Mouse (Mus musculus): Measurements from ENCODE around the gene Cope.

The Cope gene

DNA sequence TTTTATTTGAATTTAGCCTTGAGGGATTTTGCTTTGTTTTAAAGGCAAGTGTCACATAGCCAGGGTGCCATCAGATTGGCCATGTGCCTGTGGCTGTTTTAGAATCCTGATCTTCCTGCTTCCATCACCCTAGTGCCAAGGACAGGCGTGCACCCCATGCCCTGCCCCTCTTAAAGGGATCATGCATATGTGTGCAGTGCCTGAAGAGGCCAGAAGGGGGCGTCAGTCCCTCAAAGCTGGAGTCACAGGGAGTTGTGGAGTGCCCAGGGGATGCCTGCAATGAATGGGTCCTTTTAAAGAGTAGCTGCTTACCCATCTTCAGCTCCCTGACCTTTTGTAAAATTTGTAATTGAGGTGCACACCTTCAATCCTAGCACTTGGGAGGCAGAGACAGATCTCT lies 7.0 kb downstream of the Cope start:
- DNase-seq (ENCODE audit: low read depth, low spot score) = peak; percentile 36

DNA sequence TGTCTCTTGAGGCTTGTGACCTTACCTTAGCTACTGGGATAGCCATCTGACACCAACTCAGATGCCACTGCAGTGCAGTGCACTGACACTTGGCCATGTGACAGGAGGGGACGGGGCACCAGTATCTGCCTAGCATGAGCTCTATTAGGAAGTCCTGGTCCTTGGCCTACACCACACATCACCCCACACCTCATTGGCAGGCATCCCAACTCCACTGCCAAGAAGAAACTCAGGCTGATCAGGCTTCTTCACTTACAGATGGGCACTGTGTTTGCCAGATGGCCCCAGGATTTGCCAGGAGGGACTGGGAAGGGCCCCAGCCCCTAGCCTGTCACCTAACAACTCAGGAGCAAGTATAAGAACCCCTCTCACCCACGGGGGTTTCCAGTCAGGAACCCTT lies 11.1 kb downstream of the Cope start:
- DNase-seq (ENCODE audit: low read depth, low spot score) = no peak

DNA sequence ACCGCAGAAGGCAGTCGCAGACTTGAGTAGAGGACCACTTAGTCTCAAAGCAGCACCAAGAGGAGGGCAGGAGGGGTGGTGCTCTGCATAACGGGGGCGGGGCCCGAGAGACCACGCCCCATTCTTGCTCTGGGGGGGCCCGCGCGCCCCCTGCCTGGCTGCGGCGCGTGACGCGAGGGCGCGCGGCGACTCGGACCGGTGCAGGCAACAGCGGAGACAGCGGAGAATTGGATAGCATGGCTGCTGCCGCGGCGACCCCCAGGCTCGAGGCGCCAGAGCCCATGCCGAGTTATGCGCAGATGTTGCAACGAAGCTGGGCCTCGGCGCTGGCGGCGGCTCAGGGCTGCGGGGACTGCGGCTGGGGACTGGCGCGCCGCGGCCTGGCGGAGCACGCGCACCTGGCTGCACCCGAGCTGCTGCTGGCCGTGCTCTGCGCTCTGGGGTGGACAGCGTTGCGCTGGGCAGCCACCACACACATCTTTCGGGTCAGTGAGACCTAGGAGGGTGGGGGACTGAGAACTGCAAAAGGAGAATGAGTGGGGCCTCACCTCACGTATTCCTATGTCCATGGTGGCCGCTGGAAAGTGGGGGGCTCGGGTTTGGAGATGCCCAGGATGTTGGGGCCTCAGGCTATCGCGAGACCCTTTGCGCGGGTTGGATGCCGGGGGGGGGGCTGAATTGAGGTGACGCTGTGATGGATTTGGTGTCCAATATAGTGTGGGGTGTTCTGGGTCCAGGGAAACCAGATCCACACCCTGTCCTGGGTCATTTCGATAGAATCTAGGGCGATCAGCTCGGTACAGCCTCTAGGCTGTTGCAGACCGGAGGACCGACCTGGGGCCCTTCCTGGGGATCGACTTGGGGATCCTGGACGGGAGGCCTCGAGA lies 13.5 kb downstream of the Cope start, which contains the start of gene Cers1:
Cers1 (plus strand) TSS at position 152 of the 887 bp plus-strand sequence.
- peak; percentile 88 for DNase-seq (ENCODE audit: low read depth, low spot score)

DNA sequence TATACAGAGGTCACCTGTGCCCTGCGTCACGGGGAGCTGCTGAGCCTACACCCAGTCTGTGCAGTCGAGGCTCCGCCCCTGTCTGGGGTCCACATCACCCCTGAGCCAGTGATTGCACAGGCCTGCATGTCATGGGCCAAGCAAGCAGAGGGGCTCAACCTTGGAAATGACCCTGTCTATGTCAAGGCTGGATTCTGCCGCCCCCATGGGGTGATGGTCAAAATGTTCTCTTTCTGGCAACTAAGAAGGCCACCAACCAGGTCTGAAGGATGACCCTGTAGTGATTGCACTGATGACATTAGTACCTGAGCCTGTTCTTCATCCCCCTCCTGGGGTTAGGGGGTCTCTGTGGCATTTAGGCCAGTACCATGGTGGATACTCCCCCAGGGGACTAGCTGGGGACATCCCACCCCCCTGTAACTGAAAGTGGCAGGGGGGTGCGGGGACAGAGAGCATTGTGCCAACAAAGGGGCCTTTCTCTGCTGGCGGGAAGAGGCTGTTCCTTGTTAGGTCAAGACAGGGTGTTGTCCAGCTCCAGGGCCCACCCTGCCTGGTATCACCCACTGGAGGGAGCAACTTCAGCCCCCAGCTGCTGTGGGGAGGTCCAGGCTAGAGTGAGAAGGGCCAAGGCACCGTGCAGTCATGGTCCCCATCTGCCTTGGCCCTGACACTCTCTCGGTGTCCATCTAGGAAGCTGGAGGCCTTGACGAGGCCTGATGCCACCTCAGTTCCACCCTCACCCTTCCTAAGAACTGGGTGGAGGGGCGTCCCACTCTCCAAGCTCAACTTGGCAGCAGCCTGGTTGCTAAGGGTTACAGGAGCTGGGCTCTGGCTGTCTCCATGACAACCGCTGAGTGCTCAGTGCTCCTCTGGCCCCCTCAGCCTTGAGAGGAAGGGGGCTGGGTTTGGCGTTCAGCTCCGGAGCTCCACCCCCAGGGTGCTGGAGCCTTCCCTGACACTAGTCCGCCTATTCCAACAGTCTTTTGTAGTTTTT lies 14.5 kb downstream of the Cope start:
- DNase-seq (ENCODE audit: low read depth, low spot score) = peak; percentile 97

DNA sequence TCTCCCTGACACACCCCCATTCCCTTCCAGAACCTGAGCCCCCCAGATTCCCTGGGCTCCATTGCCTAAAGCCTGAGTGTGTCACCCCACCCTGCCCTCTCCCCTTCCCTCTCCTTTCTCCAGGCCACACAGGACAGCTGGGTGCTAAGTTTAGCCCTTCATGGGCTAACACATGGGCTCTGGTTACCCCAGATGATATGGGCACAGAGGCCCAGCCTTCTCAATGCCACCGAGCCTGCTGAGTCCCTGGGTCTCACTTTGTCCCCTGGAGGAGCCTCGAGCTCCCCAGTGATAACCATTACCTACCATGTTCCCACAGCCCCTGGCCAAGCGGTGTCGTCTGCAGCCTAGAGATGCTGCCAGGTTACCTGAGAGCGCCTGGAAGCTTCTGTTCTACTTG lies 15.6 kb downstream of the Cope start:
- no peak for DNase-seq (ENCODE audit: low read depth, low spot score)

DNA sequence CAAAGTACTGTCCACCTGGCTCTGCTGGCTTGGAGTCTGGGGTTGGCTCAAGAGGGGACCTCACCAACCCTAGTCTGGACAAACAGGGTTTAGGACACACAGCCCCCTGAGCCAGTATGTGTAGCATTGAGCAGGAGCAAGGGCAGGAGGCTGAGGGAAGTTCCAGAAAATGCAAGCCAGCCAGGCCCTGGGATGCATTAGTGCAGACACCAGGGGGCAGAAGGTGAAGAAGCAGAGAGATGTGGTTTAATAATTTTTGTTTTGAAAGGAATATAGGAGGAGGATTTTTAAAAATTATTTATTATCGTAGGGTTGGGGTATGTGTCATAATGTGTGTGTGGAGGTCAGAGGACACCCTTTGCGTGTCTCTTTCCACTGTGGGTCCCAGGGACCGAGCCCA lies 21.4 kb downstream of the Cope start:
- no peak for DNase-seq (ENCODE audit: low read depth, low spot score)

DNA sequence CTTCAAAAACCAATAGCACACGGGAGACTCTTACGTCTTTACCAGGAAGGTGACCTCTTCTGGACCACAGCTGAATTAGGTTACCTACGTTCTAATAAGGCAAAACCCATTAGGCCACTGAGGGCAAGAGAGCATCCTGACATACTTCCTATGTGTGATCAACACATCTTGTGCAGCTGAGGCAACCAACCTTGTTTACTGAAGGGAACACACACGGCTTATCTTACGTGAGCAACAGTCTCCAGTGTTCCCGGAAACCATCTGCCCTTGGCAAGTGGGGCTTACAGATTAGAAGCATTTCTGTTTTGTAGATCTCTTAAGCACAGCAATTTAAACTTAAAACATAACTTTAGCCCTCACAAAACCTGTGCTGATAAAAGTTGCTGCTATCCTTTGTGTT lies 25.2 kb downstream of the Cope start:
- peak; percentile 39 for DNase-seq (ENCODE audit: low read depth, low spot score)

DNA sequence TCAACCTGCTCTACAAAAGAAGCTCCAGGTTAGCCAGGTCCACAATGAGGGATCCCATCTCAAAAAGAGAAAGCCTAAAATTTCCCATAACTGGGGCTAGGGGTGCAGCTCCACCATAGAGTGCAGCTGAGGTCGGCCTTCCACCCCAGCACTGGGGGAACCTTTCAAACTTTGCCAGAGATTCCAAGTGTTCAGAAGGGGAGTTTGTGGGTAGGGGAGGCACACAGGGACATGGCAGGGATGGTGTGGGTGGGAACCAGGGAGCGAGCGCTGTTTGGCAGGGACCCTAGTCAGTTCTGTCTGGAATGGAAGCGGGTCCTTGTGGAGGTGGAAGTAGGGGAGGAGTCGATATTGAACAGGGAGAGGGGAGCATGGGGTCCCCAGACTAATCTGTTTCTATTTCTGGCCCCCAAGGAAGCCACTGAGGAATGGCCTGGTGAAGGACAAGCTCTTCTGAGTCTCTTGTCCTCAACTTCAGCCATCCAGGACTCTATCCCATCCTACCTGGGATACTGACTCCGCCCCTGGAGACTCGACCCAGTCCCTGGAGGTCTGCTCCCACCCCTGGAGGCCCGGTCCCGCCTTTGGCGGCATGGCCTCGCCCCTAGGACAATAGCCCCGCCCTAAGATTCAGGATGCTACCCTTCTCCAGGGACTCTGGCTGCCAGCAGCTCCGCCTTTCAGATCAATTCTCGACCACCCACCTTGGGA lies 27.0 kb downstream of the Cope start, which contains the start of gene Gdf1:
Gdf1 (plus strand) TSS at position 694 of the 711 bp plus-strand sequence.
- peak; percentile 51 for DNase-seq (ENCODE audit: low read depth, low spot score)

DNA sequence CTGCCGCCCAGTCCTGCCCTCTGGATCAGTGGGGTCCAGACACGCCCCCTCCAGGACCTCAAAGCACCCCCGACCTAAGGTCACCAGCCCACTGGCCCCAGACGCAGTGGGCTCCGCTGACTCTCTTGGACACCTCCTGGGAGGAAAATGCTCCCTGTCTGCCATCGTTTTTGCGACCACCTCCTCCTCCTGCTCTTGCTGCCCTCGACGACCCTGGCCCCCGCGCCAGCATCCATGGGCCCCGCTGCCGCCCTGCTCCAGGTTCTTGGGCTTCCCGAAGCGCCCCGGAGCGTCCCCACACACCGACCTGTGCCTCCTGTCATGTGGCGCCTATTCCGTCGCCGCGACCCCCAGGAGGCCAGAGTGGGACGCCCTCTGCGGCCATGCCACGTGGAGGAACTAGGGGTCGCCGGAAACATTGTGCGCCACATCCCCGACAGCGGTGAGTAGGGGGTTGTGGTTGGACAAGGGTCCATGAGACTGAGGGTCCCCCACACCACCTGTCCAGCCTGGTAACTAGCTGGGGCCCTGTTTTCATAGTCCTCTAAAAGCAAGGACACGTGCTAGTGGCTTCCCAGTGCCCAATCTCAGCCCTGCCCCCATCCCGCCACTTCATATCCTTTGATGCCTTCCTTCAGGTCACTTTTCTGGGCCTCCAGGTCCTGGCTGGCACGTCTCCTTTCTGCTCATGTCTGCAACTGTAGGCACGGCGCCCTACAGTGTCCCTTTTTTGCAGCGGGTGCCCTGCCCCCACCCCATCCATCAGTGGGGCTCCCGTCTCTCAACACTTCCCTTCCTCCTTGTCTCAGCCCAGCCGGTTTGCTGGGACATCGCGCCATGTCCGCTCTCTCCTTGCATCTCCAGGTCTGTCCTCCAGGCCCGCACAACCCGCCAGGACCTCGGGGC lies 27.8 kb downstream of the Cope start:
- DNase-seq (ENCODE audit: low read depth, low spot score) = no peak

DNA sequence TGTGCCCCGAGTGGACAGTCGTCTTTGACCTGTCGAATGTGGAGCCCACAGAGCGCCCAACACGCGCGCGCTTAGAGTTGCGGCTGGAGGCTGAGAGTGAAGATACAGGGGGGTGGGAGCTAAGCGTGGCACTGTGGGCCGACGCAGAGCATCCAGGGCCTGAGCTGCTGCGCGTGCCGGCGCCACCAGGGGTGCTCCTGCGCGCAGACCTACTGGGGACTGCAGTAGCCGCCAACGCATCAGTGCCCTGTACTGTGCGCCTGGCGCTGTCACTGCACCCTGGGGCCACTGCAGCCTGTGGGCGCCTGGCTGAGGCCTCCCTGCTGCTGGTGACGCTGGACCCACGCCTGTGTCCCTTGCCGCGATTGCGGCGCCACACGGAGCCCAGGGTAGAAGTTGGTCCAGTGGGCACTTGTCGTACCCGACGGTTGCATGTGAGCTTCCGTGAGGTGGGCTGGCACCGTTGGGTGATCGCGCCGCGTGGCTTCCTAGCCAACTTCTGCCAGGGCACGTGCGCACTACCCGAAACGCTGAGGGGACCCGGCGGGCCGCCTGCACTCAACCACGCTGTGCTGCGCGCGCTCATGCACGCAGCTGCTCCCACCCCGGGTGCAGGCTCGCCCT lies 28.5 kb downstream of the Cope start:
- peak; percentile 84 for DNase-seq (ENCODE audit: low read depth, low spot score)

DNA sequence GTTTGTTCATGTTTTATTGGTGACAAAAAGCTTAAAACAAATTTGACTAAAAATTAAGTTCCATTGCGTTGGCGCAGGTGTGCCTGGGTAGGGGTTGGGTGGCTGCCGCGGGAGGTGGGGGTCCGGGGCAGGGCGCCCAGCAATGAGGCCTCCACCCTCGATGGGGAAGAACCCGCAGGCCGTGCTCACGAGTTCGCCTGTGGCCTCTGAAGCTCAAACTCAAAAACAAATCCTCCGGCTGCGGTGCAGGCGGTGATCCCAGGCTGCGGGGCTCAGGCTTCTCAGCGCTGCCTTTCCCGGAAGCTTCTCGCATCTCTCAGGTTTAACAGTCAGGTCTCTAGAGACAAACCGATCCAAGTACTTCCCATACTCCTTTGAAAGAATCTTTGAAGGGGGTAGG lies 29.2 kb downstream of the Cope start:
- DNase-seq (ENCODE audit: low read depth, low spot score) = peak; percentile 24

DNA sequence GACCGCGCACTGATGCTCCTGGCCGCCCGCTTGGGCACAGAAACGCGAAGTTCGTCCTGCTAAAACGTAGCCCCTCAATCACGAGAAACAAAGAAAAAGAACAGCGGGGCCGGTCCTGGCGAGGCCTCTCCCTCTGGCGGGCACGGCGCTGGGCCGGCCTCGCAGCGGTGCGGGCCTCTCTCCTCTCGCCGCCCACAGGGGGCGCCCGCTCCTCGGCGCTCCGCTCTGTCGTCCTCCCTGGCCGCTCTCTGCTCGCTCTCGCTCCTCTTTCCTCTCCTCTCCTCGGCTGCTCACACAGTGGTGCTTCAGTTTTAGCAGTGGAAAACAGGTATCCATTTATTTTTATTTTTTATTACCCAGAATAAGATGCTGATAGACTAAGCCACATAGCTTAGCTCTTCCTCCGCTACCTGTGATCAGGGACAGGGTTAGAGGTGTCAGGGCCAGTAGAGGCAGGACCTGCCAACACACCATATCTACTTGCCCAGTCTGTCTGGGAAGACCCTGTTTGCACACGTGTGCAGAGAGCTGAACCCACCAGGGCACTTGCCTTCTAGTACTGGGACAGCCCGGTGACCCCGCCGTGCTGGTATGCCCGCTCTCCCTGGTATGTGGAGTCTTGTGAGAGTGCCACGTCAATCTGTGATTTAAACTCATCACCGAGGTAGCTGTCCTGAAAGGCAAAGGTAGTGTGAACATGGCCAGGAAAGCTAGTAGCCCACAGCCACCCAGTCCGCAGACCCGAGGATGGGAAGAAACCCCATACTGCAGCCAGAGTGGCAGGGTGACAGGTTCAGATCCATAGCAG lies 30.0 kb downstream of the Cope start:
- peak; percentile 89 for DNase-seq (ENCODE audit: low read depth, low spot score)

DNA sequence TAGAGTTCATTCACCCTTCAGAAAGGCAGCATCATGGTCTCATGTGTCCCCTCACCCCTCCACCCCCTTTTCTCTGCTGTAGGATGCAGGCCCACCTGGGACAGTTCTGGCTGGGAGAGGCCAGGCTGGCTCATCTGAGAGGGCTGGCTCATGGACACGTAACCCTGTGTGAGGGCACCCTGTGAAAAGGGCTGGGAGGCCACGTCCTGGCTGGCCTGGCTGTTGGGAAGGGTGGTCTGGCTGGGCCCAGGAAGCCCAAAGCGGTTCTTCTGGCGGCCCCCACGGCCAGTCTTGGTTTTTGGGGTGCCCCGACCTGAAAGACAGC lies 30.5 kb downstream of the Cope start:
- no peak for DNase-seq (ENCODE audit: low read depth, low spot score)

DNA sequence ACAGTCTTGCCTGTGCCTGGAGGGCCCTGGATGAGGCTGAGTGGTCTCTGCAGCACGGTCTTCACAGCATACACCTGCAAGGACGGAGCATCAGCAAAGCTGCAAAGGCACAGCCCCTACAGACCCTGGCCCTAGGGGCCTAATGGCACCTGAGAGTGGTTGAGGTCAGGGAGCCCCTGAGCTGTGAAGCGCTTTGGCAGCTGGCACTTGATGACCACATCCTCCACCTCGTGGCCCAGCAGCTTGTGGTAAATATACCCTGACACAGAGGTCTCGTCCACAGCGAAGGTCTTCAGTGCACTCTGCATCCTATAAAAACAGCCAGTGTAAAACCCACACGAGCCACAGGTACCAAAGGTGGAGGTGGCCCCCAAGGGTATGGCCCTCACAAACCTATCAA lies 36.6 kb downstream of the Cope start:
- DNase-seq (ENCODE audit: low read depth, low spot score) = no peak

DNA sequence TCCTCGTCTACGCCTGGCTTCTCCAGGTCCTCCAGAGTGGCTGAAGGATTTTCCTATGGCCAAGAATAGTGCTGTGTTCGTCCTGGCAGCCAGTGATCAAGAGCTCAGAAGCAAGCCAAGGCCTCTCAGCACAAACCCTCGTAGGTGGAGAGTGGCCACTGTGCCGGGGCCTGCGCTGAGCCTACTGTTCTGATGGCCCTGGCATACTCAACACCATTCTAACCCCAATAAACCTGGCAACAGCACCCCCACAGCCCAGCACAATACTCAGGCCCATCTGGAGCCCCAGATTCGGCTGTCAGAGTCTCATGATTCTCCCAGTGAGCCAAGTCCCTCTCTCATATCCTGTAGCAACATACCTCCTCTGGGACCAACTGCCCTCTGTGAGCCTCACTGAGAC lies 38.3 kb downstream of the Cope start:
- DNase-seq (ENCODE audit: low read depth, low spot score) = peak; percentile 75

DNA sequence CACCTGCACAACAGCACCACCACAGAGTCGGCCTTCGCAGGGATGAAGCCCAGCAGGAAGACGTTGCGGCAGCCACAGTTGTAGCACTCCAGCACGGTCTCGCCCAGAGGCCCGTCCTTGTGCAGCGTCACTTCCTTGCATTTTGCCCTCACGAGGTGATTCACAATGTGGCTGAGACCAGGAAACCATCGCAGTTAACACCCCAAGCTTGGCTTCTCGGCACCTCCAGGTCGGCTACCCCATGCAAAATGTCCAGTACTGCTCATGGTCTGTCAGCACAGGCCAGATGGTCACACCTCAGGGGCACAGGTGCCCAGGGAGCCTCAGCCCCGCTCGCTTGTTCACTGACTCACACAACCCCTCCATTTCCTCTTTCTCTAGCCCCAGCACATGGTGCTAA lies 39.7 kb downstream of the Cope start:
- DNase-seq (ENCODE audit: low read depth, low spot score) = peak; percentile 81

DNA sequence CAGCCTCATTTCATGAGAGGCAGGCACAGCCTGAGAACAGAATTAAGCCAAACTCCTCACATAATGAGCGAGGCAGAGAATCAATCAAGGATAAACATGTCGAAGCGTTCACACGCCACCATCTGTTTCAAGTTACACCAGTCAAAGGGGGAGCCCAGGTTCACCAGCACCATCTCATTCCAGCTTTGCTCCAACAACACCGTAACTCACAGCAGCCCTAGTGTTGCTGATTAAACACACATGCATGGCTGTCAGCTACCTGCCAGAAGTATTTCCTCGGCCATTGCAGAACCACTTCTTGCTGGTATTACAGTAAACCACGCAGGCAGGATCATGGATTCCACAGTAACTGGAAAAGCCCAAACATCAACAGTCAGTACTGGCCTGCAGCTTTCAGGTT lies 40.8 kb downstream of the Cope start:
- DNase-seq (ENCODE audit: low read depth, low spot score) = no peak

DNA sequence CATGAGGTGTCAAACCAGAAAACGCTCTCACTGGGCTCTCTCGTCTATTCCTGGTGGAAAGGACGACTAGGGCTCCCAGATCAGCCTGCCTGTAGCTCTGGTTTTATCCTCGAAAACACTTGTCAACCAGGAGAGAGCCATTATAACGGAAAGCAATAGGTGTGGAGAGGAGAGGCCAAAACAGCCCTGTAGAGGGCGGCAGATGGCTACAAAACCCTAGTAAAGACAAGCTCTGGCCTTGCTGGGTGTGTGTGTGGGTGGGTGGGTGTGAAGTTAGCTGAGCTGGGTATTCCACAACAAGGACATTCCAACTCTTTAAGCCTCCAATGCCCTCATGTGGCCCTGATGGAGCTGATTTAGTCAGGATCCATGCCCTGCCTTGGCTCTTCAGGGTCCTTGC lies 41.4 kb downstream of the Cope start:
- DNase-seq (ENCODE audit: low read depth, low spot score) = peak; percentile 74

DNA sequence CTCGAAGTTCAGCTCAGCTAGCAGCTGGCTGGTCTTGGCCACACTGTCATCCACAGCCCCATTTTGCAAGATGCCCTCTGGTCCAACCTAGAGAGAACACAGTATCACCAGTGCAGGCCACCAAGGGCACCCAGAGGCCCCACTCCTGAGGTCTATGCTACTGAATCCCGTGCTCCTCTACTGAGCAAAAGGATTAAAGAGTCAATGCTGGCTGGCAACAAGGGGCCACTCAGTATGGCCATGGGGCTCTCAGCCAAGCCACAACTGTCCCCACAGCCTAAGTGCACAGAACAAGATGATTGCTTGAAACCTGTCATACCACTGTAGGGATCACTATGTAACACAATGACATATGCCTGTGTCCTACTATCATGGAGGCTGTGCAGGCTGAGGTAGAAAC lies 42.0 kb downstream of the Cope start:
- no peak for DNase-seq (ENCODE audit: low read depth, low spot score)
